Comparison of ENCODE assay signal across 24 mouse cellular contexts in genomic region chr13:7915327-7915726, GRCm38 (mm10).
"Had no signal": no experiment of that assay in that cellular context is flagged by ENCODE, and none has a peak within 500 bp of the region (broad histone marks: within the 10 kb centered on the region; RNA-seq: fewer than 3 reads in every experiment).

No protein-coding gene starts in this region.

- H3K27me3 ChIP-seq: heart, embryonic 12.5 days; hindbrain, embryonic 12.5 days; kidney, embryonic 15.5 days; limb, embryonic 12.5 days; liver, embryonic 13.5 days; liver, embryonic 15.5 days had no signal

- H3K4me1 ChIP-seq: heart, embryonic 10.5 days; heart, embryonic 12.5 days; hindbrain, embryonic 10.5 days; hindbrain, embryonic 12.5 days; kidney, embryonic 15.5 days; limb, embryonic 10.5 days; limb, embryonic 12.5 days; liver, embryonic 13.5 days; liver, embryonic 15.5 days had no signal

- DNase-seq: gastrocnemius, adult 2 months; gastrocnemius, postnatal 10 days; gastrocnemius, postnatal 25 days; heart, postnatal 10 days; heart, postnatal 4 days; kidney, adult 11 months; kidney, adult 2 months; kidney, adult 9 months; kidney, postnatal 14 days; kidney, postnatal 36 days; liver; liver, embryonic 13.5 days had no signal

- H3K9ac ChIP-seq: heart, embryonic 12.5 days; hindbrain, embryonic 12.5 days; hindbrain, embryonic 14.5 days; kidney, embryonic 15.5 days; limb, embryonic 12.5 days; liver, embryonic 13.5 days; liver, embryonic 15.5 days had no signal

- H3K9me3 ChIP-seq: heart, embryonic 10.5 days; heart, embryonic 12.5 days; hindbrain, embryonic 10.5 days; hindbrain, embryonic 12.5 days; kidney, embryonic 15.5 days; limb, embryonic 10.5 days; limb, embryonic 12.5 days; liver, embryonic 13.5 days; liver, embryonic 15.5 days had no signal

- H3K4me3 ChIP-seq: gastrocnemius, adult 2 months; heart, embryonic 10.5 days; heart, embryonic 12.5 days; hindbrain, embryonic 10.5 days; hindbrain, embryonic 12.5 days; kidney, embryonic 15.5 days; left cerebral cortex, adult 2 months; limb, embryonic 10.5 days; limb, embryonic 12.5 days; liver, embryonic 13.5 days; liver, embryonic 15.5 days had no signal

- H3K27ac ChIP-seq: gastrocnemius, adult 2 months; heart, embryonic 10.5 days; hindbrain, embryonic 10.5 days; hindbrain, embryonic 12.5 days; hindbrain, embryonic 14.5 days; kidney, embryonic 15.5 days; kidney, postnatal 0 days; left cerebral cortex, adult 2 months; limb, embryonic 10.5 days; limb, embryonic 12.5 days; liver, embryonic 13.5 days; liver, embryonic 15.5 days had no signal

- H3K4me2 ChIP-seq: heart, embryonic 12.5 days; hindbrain, embryonic 12.5 days; hindbrain, embryonic 14.5 days; kidney, embryonic 15.5 days; limb, embryonic 12.5 days; liver, embryonic 11.5 days; liver, embryonic 13.5 days; liver, embryonic 15.5 days had no signal

- H3K36me3 ChIP-seq: heart, embryonic 10.5 days; heart, embryonic 12.5 days; hindbrain, embryonic 10.5 days; hindbrain, embryonic 12.5 days; kidney, embryonic 15.5 days; limb, embryonic 10.5 days; limb, embryonic 12.5 days; liver, embryonic 13.5 days; liver, embryonic 15.5 days had no signal
